Mouse (Mus musculus): ENCODE results near the gene Entpd1.

- no peak for TF ChIP-seq POLR2A (IDR thresholded peaks at IDR 0.05; ENCODE audit: low read depth, low read length)
- TF ChIP-seq CTCF (conservative IDR thresholded peaks at IDR 0.05; ENCODE audit: insufficient read depth, insufficient read length, low read depth, low read length), result no peak
These were observed 65.9 kb downstream of the Entpd1 start for GRCm38 (mm10) chr19:40678087-40678486.

Measured in kidney, adult 2 months (tissue).